Comparison of ENCODE assay signal across 24 mouse cellular contexts in the genomic region with DNA sequence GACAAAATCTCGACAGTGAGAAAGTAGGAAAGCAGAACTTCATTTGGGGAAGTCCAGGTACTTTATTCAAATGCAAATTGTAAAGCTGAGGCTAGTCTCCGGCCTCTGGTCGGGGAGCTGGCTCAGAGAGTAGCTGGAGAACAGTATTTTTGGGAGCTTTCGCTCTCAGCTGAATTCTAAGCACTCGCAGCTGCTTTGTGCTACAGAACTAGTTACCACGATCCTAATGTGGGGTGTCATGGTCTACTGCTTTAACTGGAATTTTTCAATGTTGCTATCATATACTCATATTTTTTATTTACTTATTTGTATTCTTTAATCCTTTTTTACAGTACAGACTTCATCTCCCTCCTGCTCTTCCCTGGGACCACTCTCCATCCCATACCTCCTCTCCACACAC.
"Had no signal": no experiment of that assay in that cellular context is flagged by ENCODE, and none has a peak within 500 bp of the region (broad histone marks: within the 10 kb centered on the region; RNA-seq: fewer than 3 reads in every experiment).

No protein-coding gene starts in this region.

- H3K4me3 ChIP-seq: embryonic facial prominence, embryonic 10.5 days; embryonic facial prominence, embryonic 12.5 days; embryonic facial prominence, embryonic 13.5 days; embryonic facial prominence, embryonic 15.5 days; erythroblast, embryonic 14.5 days; forebrain, embryonic 10.5 days; forebrain, embryonic 12.5 days; forebrain, embryonic 13.5 days; forebrain, embryonic 15.5 days; gastrocnemius, adult 2 months; heart, adult 2 months; heart, embryonic 10.5 days had no signal

- H3K9me3 ChIP-seq: embryonic facial prominence, embryonic 10.5 days; embryonic facial prominence, embryonic 12.5 days; embryonic facial prominence, embryonic 13.5 days; embryonic facial prominence, embryonic 15.5 days; forebrain, embryonic 10.5 days; forebrain, embryonic 12.5 days; forebrain, embryonic 13.5 days; forebrain, embryonic 15.5 days; heart, embryonic 10.5 days had no signal

- H3K27ac ChIP-seq: embryonic facial prominence, embryonic 10.5 days; embryonic facial prominence, embryonic 12.5 days; embryonic facial prominence, embryonic 13.5 days; embryonic facial prominence, embryonic 15.5 days; forebrain, embryonic 10.5 days; forebrain, embryonic 12.5 days; forebrain, embryonic 13.5 days; forebrain, embryonic 15.5 days; gastrocnemius, adult 2 months; heart, adult 2 months; heart, embryonic 10.5 days had no signal

- H3K27me3 ChIP-seq: embryonic facial prominence, embryonic 12.5 days; embryonic facial prominence, embryonic 13.5 days; embryonic facial prominence, embryonic 15.5 days; forebrain, embryonic 12.5 days; forebrain, embryonic 13.5 days; forebrain, embryonic 15.5 days had no signal

- H3K36me3 ChIP-seq: embryonic facial prominence, embryonic 10.5 days; embryonic facial prominence, embryonic 12.5 days; embryonic facial prominence, embryonic 13.5 days; embryonic facial prominence, embryonic 15.5 days; forebrain, embryonic 10.5 days; forebrain, embryonic 12.5 days; forebrain, embryonic 15.5 days; heart, embryonic 10.5 days had no signal

- H3K4me1 ChIP-seq: embryonic facial prominence, embryonic 10.5 days; embryonic facial prominence, embryonic 12.5 days; embryonic facial prominence, embryonic 13.5 days; embryonic facial prominence, embryonic 15.5 days; forebrain, embryonic 10.5 days; forebrain, embryonic 12.5 days; forebrain, embryonic 13.5 days; forebrain, embryonic 15.5 days; heart, embryonic 10.5 days had no signal

- H3K9ac ChIP-seq: embryonic facial prominence, embryonic 12.5 days; embryonic facial prominence, embryonic 13.5 days; embryonic facial prominence, embryonic 15.5 days; forebrain, embryonic 12.5 days; forebrain, embryonic 13.5 days; forebrain, embryonic 15.5 days; forebrain, postnatal 0 days had no signal

- H3K4me2 ChIP-seq: embryonic facial prominence, embryonic 12.5 days; embryonic facial prominence, embryonic 13.5 days; embryonic facial prominence, embryonic 15.5 days; forebrain, embryonic 12.5 days; forebrain, embryonic 13.5 days; forebrain, embryonic 15.5 days; heart, embryonic 11.5 days had no signal

- DNase-seq: cerebellum, postnatal 14 days; cerebellum, postnatal 25 days; cerebellum, postnatal 36 days; embryo, embryonic 11 days; forebrain, postnatal 0 days; gastrocnemius, adult 2 months; gastrocnemius, postnatal 10 days; gastrocnemius, postnatal 14 days; gastrocnemius, postnatal 25 days; gastrocnemius, postnatal 36 days; heart, adult 11 months; heart, adult 18-20 months; heart, adult 2 months had no signal
